Mouse (Mus musculus) thymus, postnatal 25 days (tissue): Measurements from ENCODE around the gene Tnrc6c.

Source experiments
- DNase-seq: peaks from one replicate; pipeline ENCODE4 v3.0.0; 2022

The Tnrc6c gene

GRCm38 (mm10) chr11:117638809-117639208, 15.3 kb upstream of the Tnrc6c start:
- DNase-seq: peak; percentile 26

DNA sequence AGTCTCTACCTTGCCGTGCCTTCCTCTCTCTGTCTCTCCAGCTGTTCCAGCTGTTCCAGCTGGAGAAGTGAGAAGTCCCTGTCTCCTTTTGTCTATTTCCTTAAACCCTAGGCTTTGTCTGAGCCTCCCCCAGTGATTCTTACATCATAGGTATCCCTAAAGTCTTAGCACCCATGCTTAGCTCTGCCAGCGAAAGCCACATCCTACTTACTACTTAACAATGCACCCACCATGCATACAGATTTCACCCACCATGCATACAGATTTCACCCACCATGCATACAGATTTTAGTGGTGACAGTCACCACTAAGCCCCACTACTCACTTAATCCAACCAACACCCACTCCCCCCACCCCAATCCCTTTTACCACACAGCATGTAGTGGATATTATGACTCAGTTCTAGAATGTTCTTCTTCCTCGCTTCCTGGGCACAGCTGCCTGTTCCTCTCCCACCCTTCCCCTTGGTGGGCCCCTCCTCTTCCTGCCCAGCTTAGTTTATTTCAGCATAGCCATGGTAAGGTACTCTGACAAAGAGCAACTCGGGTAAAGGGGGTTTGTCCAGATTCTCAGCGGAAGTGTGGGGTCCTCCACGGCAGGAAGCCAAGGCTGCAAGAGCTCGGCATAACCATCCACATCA, 14.6 kb upstream of the Tnrc6c start:
- DNase-seq: peak; percentile 76

DNA sequence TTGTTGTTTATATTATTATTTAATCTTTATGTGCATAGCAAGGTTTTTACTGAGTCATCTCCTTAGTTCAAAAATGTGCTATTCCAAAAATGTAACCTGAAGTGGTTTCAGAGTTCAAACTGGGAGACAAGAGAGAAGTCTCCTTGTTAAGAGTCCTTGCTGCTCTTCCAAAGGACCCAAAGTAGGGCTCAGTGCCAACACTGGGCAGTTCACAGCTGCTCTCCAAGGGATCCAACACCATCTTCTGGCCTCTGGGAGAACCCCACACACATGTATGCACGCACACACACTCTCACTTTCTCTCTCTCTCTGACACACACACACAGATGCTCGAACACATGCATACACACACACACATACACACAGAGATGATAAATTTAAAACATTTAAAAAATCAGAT, 11.9 kb upstream of the Tnrc6c start:
- no peak for DNase-seq

DNA sequence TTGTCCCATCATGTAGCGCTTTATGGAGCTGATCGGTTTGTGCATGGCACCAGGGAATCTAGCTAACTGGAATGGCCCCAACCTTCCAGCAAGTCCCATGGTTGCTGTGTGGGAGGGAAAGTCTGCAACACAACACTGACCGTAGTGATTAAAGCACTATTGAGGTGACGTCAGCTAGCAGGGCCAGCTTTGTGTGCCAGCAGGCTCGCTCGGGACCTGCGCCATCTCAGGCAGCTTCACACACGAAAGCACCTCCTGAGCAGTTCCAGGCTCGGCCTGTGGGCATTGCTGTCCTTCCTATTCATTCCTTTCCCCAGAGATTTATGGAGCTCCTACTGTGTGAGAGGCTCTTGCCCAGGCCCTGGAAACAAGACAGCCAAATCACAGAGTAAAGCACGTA, 10.8 kb upstream of the Tnrc6c start:
- no peak for DNase-seq

DNA sequence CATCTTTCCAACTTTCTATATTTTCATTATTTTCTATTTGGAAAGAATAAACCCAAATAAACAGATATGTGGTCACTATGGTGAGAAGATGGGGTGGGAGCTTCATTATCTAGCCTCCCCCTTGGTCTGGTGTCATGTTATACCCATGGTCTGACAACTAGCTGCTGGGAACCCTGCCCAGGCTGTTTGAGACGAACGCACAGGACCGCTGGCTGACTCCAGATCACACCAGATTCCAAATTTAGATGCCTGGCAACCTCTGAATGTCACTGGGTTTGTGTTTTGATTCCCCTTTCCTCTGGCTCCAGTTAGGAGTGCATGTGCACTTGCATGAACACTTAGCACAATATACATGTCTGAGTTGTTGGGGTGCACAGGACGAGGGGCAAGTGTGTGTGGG, 7.3 kb upstream of the Tnrc6c start:
- no peak for DNase-seq

DNA sequence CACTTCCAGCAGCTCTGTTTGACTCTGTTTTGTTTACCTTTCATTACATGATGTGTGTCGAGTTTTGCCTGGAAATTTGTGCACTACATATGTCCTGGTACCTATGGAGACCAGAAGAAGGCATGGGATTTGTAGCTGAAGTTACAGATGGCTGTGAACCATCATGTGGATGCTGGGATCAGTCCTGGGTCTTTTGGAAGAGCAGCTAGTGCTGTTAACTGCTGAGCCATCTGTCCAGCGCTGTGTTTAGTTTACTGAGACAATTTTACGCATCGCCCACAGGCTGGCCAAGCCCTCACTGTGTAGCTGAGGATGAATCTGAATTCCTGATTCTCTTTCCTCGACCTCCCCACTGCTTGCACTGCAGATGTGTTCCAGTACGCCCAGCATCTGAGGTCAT, 6.1 kb upstream of the Tnrc6c start:
- no peak for DNase-seq

DNA sequence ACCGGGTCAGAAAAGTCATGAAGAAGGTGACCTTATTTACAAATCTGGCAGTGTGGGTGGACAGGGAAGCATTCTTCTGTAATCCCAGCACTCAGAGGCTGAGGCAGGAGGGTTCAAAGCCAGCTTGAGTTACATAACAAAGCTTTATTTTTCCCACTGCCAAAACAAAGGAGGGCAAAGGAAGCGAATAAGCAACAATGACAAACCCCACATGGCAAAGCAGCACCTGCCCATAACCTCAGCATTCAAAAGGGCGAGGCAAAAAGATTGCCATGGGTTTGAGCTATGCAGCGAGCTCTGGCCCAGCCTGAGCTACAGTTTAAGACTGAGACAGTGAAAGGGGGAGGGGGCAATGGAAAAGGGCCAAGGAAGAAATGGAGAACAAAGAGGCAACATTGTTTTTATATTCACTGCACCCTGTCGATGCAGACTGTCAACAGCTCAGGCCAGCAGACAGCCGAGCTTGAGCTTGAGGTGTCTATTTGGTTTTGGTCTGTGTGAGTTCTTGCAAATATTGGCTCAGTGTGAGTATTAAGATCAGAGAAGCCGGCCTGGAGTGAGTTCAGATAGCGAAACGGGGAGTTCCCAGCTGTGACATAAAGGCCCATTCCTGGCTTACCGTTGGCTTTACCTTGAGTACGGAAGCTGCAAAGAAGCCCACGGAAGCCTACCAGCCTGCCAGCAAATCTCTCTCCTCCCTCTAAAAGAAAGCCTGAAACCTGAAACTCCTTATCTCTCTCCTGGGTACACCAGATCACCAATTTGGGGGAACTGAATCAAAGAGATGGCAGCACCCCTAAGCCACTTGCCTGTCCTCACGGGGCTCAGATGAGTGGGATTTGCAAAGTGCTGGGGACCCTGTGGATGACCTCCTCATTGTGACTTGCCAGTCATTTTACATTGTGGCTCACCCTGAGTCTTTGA, 3.1 kb upstream of the Tnrc6c start:
- DNase-seq: no peak

DNA sequence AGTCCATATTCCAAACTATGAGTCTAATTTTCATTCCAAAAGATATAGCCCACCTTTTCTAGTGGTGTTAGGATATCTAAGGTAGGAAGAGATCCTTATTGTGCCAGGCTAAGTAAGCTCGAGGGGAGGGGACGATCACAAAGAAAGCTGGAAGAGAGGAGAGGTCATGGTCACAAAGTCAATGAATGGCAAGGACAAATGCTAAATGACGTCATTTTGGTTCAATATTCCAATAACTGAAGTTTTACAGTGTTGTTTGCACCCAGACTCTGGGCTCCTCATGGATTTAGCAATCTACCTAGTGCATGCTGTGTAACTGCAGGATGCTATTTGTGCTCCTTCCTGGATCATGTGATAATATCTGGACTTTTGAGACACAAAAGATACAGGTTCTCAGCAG, 1.2 kb upstream of the Tnrc6c start:
- no peak for DNase-seq

DNA sequence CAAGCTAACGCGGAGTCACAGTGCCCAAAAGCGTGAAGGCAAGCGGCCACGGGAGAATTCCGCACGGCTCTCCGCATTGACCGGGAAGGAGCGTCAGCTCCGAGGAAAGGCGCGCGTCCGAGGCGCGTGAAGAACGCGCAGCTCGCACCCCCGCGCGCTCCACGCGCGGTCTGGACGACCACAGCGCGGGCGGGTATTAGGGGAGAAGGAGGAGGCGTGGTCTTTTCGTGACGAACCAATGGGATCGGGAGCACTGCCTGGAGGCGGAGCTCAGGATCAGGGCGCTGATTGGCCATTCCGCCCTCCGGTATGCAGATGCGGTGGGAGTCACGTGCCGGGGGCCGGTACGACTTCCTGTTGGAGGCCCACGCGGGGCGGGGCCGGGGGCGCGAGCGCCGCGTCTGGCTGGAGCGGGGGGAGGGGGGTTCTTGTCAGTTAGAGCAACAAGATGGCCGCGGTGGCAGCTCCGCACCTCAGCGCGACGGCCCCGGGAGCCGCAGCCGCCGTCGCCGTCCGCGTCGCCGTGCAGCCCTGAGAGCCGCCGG, 363 bp downstream of the Tnrc6c start:
- DNase-seq: peak; percentile 99

- no peak for DNase-seq
These were observed 824 bp downstream of the Tnrc6c start for GRCm38 (mm10) chr11:117654934-117655291.

DNA sequence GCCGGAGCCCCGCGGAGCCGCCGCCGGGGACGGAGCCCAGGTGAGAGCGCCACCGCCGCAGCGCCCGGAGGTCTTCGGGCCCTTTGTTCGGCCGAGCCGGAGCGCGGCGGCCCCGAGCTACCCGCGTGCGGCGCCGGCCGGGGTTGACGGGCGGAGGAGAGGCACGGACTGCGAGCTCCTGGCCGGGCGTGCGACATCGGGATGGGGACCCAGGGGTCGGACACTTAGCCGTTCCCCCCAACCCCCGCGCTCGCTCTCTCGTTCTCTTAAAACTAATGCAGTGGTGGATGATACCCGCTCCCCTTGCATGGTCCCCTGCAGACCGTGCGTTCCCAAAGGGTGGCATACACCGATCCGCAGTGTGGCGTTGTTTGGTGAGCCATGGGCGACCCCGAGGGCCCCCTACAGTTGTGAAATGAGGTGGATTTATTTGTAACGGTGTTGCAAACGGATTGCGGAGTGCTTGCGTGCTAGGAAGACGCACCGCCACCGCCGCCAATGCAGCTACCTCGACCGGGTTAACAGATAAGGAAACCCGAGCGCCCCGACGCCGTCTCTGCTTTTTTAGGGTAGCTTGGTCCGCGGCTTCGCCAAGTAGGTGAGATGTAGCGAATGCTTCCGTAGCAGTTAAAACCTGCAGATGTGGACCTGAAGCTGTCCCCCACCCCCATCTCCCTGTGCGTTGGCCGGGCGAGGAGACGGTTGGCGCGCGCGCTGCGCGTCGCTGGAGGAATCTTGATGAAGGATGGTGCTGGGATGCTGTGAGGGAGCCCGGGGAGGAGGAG, 1.4 kb downstream of the Tnrc6c start:
- DNase-seq: peak; percentile 74

- DNase-seq: no peak
These were observed 1.9 kb downstream of the Tnrc6c start for GRCm38 (mm10) chr11:117656077-117656401.

DNA sequence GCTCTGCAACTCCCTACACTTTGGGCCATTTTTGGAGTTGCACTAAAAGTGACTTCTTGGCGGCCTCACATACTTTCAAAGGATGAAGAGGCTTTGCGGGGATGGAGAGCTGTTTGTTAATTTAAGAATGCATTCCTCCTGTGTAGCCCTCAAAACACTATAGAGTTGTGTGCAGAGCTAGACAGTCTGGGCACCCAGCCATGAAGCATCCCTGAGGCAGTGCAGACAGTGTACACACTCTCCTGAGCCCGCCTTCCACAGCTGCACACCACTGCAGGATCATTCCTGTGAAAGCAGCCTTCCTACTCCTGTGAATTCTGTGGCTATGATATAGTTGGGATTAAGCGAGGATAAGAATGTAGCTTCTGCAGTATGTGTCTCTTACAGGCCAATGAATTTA, 4.9 kb downstream of the Tnrc6c start:
- no peak for DNase-seq

DNA sequence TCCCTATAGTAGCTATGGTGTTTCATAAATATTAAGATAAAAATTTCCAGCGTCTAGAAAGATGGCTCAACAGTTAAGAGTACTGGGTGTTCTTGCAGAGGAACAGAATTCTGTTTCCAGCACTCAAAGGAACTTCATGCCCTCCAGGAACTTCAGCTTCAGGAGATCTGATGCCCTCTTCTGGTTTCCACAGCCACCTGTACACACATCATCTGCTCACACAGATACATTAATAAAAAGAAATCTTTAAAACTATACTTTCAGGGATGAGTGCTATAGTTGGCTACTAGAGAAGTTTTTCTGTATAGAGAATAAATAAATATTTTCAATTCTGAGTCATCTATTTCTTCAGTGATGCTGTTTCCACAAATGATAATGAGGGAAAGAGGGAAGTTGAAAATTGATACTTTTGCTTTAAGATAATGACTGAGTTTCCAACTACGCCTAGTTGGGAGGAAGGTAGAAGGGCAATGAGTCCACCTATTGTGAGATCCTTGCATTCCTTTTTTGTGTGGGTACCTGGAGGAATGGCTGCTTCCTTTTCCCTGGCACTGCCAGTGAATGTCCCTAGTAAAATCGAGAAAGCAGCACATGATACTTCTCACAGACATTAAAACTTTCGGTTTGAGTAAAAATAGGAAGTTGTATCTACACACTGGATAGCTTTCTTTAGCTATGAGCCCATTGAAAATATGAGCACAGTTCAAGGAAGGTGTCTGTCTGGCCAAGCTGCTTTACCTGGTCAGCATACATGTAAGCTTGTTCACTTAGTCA, 9.1 kb downstream of the Tnrc6c start:
- no peak for DNase-seq

GRCm38 (mm10) chr11:117663810-117664139, 9.7 kb downstream of the Tnrc6c start:
- DNase-seq: no peak

- DNase-seq: no peak
These were observed 11.1 kb downstream of the Tnrc6c start for GRCm38 (mm10) chr11:117665189-117665588.

DNA sequence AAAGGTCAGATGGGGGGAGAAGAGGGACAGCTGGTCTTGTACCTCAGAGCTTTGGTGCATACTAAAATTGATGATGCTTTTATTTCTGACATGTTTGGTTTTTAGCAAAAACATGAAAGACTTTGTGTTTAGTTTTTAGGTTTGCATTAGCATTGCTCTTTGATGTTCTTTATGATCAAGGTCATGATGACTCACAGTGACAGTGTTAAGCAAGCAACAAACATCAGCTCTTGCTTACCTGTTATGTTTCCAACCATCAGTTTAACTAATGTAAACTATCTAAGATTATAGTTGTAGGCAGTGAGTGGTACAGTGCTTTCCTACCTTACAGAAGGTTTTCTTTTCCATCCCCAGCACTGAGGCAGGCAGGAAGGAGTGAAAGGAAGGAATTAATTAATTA, 12.5 kb downstream of the Tnrc6c start:
- DNase-seq: no peak

GRCm38 (mm10) chr11:117667152-117667551, 13.1 kb downstream of the Tnrc6c start:
- DNase-seq: no peak

DNA sequence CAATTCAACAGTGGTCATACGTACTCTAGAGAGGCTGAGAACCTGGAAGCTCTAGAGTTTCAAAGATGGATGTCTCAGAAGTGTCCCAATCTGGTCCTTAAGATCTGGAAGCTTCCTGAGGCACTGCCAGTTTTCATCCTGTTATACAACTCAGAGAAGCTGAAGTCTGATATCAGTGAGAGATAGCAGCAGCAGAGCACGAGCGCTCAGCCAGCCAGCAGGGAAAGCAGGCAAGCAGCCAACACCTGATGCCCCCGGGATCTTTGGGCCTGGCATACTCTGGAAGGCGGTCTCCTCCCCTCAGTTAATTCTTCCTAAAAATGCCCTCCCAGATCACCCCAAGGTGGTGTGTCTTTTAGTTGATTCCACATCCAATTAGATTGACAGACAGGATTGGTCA, 13.7 kb downstream of the Tnrc6c start:
- DNase-seq: no peak

DNA sequence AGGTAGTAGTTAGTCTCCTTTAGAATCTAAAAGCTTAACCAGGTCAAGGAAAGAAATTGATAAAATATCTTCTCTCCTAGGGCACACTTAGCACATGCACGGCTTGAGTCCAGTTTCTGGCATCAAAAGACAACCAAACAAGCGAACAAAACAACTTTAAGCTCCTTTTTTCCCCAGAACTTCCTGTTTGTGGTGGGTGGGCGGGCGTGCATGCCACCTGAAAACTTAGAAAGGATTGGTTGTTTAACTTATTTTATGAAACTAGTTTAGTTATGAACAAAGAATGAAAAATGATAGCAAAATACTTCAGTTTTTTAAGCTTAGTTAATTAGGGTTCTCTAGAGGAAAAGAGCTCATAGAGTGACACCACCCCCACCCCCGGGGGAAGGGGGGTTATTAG, 17.5 kb downstream of the Tnrc6c start:
- no peak for DNase-seq

DNA sequence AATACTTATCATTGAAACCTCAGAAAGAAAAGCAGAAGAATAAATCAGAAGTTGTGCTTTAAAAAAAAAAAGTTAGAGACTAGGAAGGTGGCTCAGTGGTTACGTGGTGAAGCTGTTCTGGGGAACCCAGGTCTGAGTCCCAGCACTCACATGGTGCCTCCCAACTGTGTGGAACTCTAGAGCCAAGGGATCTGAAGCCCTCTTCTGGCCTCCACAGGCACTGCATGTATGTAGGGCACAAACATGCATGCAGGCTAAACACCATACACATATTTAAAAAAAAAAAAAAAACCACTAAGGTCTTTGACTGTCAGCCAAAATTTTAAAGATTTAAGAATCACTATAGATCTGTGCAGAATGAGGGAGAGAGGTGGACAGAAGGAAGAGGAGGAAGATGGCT, 20.4 kb downstream of the Tnrc6c start:
- DNase-seq: peak; percentile 28

GRCm38 (mm10) chr11:117676649-117677048, 22.6 kb downstream of the Tnrc6c start:
- DNase-seq: no peak

GRCm38 (mm10) chr11:117677111-117677510, 23.0 kb downstream of the Tnrc6c start:
- no peak for DNase-seq
